Mouse (Mus musculus) layer of hippocampus, postnatal 14 days (tissue): ENCODE data around the gene Zfp536. TPM values are rescaled to one million over a fixed set of nuclear protein-coding genes. Genes with fewer than 3 reads are reported as not detected.

ENCODE experiments used
- DNase-seq, 2 experiments: peaks; one replicate each; pipeline ENCODE4 v3.0.0; 2021 to 2022; ENCODE audit warnings: low spot score in 2 of 2, mixed read lengths in 1 of 2
- total RNA-seq, 2 experiments: library from RNA; stranded (reverse); gene quantifications; 2 replicates each; pipeline ENCODE4 v1.2.3; 2021

The Zfp536 gene
- total RNA-seq, 2 experiments from 2014 or later: 49.4 to 49.5 TPM

DNA sequence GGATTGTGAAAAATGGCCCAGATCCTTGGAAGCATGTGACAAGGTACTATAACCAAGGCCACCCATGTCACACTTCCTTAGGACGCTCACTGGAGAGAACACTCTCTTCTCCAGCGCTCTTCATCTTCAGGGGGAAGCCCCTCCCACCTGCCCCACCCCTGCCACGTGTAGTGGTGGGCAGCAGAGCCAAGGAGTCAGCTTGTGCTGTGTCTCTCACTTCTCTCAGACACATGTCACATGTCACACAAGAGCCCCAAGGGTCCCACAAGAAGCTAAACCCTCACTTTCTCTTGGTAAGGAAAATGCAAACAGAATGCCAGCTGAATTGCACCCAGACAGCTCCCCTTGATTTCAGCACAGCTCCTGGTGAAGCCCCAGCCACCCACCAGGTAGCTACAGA is 213.6 kb downstream of the Zfp536 start:
- no peak for DNase-seq

DNA sequence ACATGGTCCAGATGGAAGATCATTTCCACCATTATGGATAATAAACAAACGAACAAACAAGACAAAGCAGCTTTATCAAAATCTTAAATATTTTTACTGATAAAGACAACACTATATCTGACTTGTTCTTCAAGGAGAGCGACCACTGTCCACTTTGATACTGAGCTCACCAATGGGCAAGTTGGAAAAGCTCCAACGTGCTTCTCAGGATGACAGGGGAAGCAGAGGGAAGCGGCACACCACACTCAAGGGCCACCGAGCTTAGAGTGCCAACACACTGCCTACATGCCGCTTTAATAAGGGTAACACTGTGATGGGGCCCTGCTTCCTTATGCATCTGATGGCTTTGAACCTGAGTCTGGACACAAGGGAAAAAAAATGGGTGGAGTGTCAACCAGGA is 214.1 kb downstream of the Zfp536 start:
- DNase-seq: no peak

- no peak for DNase-seq
Measured at GRCm38 (mm10) chr7:37556811-37557210, 216.6 kb downstream of the Zfp536 start.

DNA sequence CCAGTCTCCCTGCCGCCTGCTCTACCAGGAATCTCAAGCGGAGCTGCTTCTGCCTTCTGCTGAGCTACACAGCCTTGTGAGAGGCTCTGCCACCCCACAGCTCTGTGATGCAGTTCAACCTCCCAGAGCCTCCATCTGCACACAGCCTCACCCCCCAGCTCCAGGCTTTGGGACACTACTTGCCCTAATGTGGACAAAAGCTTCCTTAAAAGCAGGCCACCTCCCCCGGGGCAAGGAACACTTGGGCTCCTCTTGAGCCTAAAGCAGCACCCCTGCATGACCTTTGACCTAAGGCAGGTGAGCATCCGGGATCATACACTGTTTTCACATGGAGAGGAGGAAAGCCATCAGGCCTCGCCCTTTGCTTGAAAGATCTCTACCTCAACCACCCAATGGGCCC is 219.0 kb downstream of the Zfp536 start:
- no peak for DNase-seq

GRCm38 (mm10) chr7:37553646-37554045 is 219.8 kb downstream of the Zfp536 start:
- DNase-seq: no peak

DNA sequence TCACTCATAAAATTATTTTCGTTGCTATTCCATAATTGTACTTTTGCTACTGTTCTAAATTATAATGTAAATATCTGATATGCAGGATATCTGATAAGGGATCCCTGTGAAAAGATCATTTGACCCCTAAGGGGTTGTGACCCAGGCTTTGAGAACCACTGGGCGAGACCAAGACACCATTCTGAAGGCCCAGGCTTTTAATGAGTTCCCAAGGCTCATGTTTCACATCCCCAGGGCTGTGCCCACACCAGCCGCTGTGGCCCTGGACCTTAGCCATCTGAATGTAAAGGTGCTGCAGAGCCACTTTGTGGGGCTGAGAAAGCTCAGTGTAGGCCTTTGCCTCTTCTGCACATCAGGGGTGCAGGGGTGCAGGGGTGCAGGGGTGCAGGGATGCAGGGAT is 221.1 kb downstream of the Zfp536 start:
- no peak for DNase-seq

GRCm38 (mm10) chr7:37548805-37549204 is 224.6 kb downstream of the Zfp536 start:
- DNase-seq: no peak

GRCm38 (mm10) chr7:37544011-37544410 is 229.4 kb downstream of the Zfp536 start:
- no peak for DNase-seq

DNA sequence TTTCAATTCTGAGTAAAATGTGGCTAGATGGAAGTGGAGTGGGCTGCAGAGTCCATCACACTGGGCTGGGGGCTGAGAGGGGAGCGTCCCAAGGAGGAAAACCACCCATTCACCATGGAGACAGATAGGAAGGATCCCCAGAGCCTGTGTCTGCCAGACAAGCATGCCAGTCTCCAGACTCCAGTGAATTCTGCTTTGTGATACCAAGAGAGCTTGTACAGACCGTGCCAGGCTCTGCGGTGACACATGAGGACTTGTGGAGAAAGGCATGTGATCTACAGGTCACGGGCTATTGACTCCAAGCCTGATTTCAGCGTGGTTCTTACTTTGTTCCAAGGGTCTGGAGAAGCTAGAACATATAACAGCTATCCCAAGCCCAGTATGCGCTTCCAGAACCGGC is 230.5 kb downstream of the Zfp536 start:
- DNase-seq: no peak

DNA sequence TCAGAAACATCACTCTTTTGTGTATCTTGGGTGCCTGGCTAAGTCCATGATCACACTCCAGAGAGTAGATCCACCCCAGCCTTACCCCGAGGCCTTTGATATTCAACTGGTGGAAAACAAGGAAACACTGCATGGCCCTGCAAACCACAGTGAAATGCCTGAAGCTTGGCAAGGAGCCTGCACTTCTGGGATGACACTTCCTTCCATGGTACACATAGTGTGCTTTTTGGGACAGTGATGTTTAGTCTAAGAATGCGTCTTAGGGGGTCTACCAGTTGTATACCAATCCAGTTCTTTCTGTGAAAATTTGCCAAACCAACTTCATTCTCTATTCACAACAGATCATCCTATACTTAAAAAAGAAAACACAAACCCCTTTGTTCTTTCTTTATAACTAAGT is 242.3 kb downstream of the Zfp536 start:
- no peak for DNase-seq

DNA sequence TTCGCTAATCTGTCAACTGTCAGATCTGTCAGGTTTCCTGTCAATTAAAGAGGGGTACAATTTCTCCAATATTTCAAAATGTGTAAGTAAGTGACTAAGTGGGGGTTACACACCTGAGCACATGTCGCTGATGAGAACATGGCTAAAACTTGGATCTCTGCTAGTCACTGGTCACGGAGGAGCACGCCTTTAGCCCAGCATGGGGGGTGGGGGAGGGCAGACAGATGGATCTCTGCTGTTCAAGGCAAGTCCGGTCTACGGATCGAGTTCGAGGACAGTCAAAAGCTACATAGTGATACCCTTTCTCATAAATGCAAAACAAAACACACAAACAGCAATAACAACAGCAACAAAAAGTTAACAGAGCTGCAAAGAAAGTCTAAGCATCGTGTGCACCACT is 245.1 kb downstream of the Zfp536 start:
- no peak for DNase-seq

GRCm38 (mm10) chr7:37527890-37528289 is 245.6 kb downstream of the Zfp536 start:
- DNase-seq: no peak

DNA sequence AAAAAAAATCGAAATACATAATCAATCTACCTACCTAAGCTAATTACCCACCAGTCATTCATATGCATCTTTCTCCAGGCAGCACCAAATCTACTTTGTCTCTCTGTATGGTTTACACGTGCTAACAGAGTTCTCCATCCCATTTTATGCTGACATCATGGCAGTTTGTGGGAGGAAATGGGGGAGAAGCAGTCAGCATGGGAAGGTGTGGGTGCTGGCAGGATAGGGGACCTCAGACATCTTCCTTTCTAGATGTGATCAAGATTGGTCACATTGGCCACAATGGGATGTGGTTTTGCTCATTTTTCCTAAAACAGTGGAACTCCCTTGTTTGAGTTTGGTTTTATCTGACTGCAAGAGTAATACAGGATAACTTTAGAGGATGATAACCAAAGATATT is 252.0 kb downstream of the Zfp536 start:
- no peak for DNase-seq

GRCm38 (mm10) chr7:37510933-37511675 is 262.3 kb downstream of the Zfp536 start:
- no peak for DNase-seq

- peak; percentile 59 to 74 for DNase-seq
Measured at GRCm38 (mm10) chr7:37509700-37510099, 263.7 kb downstream of the Zfp536 start.

- DNase-seq: no peak
Measured at GRCm38 (mm10) chr7:37505548-37505947, 267.9 kb downstream of the Zfp536 start.

DNA sequence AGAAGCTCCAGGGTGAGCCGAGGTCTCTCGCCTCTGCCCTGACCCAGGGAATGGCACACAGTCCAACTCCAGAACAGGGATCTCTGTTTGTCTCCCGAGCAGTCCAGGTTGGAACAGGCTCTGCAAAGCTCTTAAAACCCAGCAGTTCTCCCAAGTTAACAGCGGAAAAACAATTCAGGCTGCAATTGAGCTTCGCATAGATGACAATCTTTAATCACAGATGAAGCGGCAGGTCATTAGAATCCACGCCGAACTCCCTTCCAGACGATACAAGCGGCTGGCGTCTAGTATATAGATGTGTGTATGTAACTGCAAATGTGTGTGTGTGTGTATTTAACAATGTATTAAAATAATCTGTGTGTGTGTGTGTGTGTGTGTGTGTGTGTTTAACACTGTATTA is 268.3 kb downstream of the Zfp536 start:
- DNase-seq: no peak

GRCm38 (mm10) chr7:37498881-37499280 is 274.6 kb downstream of the Zfp536 start:
- DNase-seq: no peak

DNA sequence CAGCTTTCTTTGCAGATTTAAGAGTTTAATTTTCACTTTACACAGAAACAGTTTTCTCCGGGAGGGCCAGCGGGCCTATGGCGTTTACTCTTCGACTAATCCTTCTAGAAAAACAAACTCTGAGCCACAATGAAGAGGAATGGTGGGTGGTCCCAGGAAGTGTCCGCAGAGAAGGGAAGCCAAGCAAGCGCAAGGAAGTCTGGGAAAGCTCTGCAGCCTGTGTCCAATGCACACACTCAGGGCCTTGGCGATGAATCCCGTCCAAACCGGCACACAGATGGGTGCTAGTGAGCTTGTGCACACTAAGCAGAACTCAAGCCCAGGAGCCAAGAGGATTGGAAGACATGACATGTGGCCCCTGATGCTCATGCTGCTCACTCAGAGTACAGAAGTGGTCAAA is 276.9 kb downstream of the Zfp536 start:
- DNase-seq: no peak

- DNase-seq: no peak
Measured at GRCm38 (mm10) chr7:37490312-37490711, 283.1 kb downstream of the Zfp536 start.

DNA sequence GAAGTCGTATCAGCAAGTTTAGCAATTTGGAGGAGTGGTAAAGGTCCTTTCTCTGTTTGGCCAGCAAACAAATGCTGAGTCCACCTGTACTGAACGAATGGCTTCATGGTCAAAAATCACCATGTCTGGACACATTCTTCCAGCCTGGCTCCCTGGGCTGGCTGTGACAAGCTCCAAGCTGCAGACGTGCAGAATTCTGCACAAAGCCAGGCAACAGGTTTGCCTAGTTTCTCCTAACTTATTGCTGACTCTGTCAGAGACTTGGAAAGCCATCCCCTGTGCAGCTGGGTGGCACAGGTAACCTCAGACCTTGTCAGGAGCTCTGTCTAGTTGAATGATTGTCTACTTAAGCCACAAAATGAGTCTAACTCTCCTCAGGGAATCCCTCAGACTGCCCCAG is 288.5 kb downstream of the Zfp536 start:
- no peak for DNase-seq

- no peak for DNase-seq
Measured at GRCm38 (mm10) chr7:37482564-37482963, 290.9 kb downstream of the Zfp536 start.

GRCm38 (mm10) chr7:37481165-37481564 is 292.3 kb downstream of the Zfp536 start:
- DNase-seq: no peak

DNA sequence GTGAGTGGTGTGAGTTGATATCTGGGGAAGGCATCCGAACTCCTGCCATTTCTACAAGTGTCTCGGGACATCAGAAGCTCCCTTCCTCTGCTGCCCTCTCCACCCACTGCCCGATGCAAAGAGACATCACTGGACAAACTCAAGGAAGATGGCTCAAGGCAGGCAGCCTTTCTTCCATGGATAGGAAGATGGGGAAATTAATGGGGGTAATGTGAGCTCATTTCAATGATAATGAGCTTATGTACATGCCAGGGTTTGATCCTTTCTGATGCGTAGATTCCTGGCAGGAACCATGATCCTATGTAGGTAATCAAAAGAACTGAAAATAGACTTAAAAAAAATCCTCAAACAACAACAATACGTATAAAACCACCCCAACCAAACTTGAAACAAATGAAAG is 296.1 kb downstream of the Zfp536 start:
- DNase-seq: no peak
